Mouse (Mus musculus): Measurements from ENCODE around the gene Gfap.

The Gfap gene

DNA sequence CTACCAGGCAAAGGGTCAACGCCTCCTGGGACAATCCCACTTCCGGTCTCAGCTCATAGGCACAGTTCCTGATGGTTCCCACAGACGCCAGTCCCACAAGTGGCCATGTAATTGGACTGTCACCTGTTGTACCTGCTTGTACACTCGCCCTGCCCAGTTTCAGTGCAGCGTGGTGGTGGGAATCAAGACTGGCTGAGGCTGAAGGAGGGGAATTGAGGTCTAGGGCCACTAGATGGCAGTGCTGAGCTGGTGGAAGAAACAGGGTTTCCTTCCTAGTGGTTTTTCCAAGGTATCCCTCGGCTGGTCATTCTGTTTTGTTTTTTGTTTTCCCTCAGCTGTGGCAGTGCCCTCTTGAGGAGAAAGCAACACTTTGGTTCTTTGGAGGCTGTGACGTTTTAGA lies at the start of gene Gfap:
Gene Gfap, minus strand, starts transcription at position 150 of the 400 bp plus-strand sequence.
- peak in 1 of 2 experiments; percentile 85 for DNase-seq (ENCODE audit: low spot score in 2 of 2)

DNA sequence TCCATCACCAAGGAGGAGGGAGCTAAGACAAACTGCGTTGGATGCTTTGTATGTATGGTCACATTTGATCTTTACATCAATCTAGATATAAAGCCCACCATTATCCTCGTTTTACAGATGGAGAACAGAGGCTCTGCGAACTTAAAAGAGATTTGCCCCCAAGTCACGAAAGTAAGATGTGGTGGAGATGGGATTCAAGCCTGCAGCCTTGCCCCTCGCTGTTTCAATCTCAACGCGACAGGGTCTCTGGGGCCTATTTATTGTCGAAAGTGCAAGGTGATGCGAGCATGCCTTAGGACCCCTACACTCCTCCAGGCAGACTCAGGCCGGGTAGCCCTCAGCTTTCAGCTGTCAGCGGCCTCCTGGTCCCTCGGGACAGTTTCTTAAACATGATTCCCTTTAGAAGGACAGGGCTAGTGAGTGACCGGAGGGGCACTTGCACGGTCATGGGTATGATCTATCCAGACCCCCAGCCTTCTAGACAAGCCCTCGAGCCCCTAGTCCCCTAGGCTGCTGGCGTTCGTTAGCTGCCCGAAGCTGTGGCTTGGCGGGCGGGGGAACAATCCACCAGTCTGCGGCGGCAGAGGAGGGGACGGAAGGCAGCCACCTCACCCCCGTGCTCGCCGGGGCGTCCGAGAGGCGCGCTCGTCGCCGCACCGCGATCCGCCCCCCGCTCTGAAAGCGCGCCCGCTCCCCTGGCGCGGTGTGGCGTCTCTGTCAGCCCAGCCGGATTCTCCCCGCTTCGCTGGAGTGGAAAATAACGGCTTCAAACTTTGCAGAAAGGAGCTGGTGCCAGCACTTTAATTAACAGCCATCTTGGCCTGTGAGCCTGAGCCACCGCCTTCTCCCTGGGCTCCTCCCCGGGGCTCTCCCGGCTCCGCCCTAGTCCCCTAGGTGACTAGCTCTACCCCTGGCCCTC lies 47.6 kb upstream of the Gfap start:
- no peak for DNase-seq (ENCODE audit: low spot score in 2 of 2)

DNA sequence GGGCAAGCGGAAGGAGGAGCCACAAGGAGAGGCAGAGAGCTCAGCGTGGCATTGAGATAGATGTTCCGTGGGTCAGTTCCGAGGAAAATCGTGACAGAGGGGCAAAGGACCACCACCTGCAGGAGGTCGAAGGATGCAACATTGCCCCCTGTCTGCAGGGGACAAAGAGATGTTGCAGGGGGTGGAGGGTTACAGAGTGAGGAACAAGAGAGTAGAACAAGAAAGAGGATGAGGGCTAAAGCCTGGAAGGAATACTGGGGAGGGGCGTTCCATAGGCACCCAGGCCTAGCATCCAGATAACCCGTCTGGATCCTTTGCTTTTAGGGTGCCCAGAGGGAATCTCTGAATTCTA lies 46.3 kb upstream of the Gfap start:
- no peak for DNase-seq (ENCODE audit: low spot score in 2 of 2)

DNA sequence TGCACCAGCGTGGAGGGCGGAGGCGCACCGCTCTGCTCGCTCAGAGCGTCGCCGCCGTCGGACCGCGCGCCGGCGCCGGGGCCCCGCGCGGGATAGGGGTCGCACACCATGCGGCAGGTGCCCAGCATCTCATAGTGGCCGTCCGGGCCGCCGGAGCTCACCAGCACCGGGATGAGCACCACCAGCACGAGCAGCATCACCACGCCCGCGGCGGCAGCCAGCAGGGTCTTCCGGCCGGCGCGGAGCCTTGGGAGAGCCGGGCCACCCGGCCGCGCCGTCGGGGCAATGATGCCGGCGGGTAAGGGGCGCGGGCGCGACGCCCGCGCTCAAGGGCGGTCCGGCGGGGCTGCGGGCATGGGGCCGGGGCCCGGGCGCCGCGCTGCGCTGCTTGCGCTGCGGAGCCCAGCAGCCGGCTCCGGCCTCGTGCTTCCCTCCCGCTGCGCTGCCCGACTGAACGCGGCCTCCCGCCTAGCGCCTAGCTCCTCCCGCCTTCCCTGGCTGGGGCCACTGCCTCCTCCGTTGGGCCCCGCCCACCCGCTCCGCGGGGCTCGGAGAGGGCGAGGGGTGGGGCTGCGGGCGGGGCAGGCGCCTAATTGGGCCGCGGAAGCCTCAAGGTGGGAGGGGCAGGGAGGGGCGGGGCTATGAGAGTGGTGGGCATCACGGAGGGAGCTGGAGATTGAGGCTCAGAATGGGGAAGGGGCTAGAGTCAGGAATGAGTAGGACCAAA lies 45.7 kb upstream of the Gfap start, which contains the start of gene C1ql1:
Gene C1ql1, minus strand, starts transcription at position 424 of the 727 bp plus-strand sequence.
- DNase-seq (ENCODE audit: low spot score in 2 of 2): peak in 1 of 2 experiments; percentile 55

DNA sequence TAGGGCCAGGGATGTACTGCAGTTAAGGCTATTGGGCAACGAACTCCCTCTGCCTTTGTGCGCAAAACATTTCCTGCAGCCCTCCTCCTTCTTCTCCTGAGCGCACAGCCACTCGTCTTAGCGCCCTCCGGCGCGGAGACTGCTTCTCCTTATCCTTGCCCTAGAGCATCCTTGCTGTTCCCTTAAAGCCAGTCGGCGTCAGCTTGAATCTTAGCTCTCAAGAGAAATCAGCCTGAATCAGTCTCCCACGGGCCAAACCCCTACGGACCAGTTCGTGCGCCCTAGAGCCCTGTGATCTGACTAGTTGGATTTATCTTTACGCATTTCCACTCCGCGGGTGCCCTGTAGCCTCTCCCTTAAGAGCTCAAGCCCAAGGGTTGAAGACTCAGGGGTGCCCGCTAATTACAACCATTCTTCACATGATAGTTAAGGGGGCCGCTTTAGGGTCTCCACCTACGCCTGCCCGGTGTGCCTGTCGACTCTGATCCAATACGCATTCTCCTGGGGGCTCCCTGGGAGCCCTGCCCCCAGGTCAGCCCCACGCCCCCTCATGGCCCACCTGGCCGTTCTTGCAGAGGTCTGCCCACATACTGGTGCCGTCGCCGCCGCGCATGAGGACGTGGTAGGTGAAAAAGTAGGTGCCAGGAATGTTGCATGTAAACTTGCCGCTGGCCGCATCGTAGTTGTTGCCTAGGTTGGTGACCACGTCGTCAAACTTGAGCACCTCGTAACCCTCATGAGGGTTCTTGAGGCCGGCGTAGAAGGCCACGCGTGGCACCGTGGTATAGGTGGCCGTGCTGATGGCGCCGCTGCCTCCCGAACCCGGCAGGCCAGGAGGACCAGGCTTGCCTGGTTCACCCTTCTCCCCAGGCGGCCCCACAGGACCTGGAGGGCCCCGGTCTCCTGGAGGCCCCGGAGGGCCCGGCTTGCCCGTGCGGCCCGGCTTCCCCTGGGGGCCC lies 44.9 kb upstream of the Gfap start:
- no peak for DNase-seq (ENCODE audit: low spot score in 2 of 2)

DNA sequence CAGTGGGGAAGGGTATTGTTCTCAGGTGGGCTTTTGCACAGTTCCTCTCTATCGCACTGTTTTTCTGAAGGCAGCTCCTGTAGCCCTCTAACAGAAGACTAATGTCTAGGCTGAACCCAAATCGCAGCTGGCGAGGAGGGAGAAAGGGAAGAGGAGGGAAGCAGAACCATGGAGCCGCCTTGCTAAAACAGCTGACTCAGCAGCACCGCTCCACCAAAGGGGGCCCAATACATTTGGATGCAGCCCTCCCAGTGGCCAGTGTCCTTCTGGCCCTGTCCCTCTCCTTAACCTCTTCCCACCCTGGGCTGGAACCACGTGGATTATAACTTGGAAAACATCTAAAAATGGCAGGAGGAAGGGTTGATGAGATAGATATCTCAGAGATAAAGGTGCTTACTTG lies 40.5 kb upstream of the Gfap start:
- DNase-seq (ENCODE audit: low spot score in 2 of 2): no peak

DNA sequence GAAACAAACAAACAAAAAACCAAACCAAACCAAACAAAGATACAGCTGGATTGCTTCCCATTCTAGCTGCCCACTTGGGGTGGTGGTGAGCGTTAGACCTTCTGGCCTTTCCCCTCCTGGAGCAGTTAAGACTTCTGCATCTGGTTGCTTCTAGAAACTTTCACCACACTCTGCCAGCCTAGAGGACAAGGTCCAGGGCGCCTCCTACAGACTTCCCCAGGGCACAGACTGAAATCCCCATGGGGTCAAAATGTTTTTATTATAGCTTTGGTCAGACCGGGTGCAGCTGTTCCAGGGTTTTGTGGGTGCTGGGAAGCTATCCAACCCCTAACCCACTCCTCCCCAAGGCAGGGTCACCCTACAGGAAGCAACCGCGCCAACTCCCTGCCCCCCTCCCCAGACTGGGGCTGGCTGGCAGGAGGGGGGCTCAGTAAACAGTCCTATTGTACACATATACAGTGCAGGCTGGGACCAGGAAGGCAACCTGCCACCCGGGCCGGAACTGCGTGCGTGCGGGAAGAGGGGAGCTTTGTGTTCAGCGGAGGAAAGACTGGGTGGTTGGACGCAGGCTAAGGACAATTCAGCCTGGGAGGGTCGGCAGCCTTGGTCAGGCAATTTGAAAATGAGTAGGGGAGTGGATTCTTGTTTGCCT lies 38.4 kb upstream of the Gfap start:
- no peak for DNase-seq (ENCODE audit: low spot score in 2 of 2)

DNA sequence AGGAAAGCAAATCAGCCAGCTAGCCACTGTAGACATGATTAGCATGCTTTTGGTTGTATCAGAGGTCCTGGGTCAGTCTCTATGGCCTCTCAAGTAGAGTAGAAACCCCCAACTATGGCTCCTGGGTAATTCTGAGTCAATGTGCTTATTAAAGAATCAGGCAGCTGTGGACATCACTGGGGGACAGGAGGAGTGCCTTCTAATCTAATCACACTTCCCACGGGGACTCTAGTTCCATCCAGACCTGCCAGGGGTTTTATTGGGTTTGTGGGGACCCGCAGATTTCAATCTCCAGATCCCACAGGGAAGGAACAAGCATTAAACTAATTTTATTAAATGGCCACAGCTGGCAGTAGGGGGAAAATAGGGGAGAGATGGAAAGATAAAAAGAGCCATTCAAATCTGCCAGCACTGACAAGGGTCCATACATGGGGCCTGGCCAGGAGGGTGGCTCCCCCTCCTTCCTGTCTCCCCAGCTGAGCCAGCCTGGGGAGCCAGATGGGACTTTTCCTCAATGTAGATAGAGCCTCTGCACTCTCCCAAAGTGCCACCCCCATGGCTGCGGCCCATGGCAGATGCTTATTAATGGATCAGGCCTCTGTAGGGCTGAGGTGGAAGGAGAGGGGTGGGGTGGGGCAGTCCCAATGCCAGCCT lies 36.9 kb upstream of the Gfap start:
- DNase-seq (ENCODE audit: low spot score in 2 of 2): no peak

DNA sequence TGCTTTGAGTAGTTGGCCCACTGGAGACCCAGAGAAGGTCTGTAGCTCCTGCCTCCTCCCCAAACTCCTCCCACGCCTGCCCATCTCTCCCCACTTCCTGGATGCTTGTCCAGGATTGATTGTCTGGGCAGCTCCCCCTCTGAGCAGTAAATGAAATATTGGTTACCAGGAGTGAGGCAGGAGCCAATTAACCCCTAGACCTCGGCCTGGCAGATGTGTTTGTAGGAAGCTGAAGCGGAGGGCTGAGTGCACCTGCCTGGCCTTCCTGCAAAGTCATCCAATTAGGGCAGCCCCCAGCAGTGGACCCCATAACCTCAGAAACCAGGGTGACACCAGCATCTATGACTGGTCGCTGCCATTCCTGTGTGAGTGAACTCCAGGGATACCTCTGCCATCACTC lies 35.6 kb upstream of the Gfap start:
- DNase-seq (ENCODE audit: low spot score in 2 of 2): no peak

DNA sequence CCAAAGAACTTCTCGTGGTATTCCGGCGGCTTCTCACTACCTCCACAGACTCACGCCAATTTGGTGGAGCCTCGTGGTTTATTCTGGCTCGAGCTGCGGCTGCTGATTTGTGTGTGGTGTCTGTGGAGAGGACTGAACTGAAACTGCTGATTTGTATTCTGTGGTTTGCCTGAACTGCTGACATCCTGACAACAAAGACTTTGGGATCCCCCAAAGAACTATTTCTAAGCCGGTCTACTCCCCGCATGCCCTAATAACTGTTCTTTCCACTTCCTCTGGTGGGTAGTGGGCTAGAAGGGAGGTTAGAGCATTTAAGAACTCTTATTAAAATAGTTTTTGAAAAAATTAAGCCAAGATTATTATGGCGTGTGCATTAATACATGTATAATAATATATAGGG lies 30.0 kb upstream of the Gfap start:
- no peak for DNase-seq (ENCODE audit: low spot score in 2 of 2)

DNA sequence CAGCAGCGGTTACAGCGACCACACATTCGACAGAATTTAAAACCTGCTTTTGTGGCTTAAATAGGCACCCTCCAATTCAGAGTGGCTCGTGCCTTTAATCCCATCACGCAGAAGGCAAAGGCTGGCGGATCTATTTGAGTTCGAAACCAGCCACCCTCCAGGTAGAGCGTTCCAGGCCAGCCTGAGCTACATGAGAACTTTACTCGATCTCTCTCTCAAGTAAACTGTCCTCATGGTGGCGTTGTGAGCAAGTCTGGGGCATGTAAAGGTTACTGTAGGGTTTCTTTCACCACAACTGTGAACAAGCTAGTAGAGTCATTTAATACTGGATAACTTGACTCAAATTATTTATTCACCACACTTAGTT lies 24.6 kb upstream of the Gfap start:
- DNase-seq (ENCODE audit: low spot score in 2 of 2): no peak

DNA sequence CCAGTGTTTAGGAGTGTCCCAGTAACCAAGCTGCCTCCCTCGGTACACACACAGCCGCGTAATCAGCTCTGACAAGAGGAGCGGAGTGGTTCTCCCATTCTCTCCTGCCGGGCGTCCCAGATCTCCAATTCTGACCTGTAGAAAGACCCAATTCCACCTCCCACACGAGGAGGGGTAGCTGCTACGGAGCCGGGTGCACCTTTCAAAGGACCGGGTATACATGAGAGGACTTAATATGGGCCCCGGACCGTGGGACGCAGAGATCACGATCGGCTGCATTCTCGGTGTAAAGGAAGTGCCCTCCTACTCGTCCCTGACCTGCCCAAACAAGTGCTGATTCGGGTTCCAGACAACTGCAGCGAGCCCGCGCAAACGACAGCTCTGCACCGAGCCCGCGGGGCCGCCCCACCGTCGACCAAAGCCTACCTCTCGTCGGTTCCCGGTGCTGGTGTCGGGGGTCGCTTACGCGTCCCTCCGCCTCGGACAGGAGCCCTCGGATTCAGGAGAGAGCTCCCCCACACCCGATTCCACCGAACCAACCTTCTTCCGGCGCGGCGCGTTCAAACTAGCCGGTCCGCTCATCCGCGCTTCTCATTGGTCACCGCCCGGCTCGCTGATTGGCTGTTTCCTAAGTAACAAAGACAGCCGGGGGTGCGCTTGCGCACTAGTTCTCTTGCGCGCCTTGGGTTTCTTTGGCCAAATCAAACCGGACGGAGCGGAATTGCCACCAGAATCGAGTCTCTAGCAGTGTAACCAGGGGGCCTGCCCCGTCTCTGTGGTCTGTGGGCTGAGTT lies 24.0 kb upstream of the Gfap start, which contains the start of gene Kif18b:
Gene Kif18b, minus strand, starts transcription at position 568 of the 794 bp plus-strand sequence.
- peak; percentile 69 to 94 for DNase-seq (ENCODE audit: low spot score in 2 of 2)

DNA sequence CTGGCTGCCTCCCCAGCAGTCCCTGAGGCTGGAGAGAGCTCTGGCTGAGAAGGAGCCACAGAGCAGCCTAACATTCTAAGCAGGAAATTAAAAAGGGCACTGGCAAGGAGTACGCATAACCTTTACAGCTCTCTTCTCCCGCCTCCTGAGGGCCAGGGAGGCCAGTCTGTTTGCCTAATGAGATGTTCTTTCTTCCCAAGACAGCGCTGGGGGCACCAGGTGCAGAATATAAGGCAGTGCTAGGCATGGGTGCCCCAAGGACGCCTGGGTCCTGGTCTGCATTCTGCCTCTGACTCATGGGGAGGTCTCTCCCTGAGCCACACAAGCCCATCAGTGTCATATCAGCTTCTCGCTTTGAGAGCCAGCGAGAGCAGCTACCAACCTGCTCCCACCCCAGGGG lies 20.8 kb upstream of the Gfap start:
- no peak for DNase-seq (ENCODE audit: low spot score in 2 of 2)

DNA sequence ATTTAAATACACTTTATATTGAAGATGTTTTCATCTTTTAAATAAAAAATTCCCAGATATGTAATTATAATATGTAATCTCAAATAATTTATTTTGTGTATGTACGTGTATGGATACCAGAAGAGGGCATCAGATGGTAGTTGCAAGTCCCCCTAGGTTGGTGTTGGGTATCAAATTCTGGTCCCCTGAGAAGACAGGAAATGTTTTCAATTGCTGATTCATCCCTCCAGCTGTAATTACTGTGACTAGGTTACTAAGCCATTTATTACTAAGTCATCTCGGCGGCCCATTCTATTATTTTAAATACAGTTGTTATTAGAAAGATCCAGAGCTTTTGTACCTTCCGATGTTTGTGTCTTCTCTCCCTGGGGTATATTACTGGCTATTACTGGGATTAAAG lies 17.4 kb upstream of the Gfap start:
- DNase-seq (ENCODE audit: low spot score in 2 of 2): no peak

DNA sequence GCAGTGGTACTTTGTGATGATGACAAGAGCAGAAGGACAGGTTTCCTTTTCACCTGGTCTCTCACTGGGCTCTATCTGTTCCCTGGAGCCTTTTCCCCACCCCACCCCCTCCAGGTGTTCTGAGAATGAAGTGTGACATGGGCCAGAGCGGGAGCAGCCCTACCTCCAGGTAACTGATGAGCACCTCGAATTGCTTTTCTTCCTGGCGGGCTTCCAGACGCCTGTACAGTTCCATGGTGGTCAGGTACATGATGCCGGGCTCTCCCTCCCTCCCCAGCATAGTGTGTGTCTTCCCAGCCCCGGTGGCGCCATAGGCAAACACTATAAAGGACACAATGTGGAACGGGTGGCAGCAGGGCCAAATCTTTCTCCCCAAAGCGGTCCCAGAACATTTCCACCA lies 14.7 kb upstream of the Gfap start:
- DNase-seq (ENCODE audit: low spot score in 2 of 2): no peak

DNA sequence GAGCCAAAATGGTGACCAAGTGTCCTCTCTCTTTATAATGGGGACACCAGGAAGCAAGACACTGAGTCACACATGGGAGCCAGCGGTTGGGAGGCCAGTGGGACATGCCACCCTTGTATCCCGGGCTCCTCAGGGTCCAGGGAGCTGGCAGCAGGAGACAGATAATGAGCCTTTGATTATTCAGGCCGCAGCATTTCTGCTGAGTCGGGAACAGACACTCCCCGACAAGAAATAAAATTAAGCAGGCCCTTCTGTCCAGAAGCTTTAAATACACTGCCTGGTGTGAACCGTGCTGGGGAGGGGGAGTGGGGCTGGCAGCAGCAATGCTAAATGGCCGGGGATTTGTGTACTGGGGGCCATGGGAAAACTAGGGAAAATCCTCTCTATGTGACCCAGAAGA lies 10.7 kb upstream of the Gfap start:
- DNase-seq (ENCODE audit: low spot score in 2 of 2): no peak

DNA sequence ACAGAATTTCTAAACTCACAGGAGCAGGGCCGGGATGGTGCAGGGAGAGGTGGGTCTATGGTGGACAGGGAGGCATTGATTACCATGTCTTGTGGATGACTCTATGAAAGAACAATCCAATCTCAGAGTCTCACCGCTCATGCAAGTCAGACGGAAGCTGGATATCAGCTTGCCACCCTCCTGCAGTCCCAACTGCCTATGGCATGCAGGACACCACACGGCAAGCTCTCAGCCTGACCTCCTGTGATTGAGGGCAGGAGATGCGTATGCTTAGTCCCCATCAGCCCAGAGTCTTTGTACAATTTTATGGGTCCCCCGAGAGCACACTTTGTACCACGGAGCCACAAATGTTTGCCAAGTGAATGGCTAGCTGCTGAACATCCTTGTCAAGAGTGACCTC lies 2.9 kb upstream of the Gfap start:
- no peak for DNase-seq (ENCODE audit: low spot score in 2 of 2)

DNA sequence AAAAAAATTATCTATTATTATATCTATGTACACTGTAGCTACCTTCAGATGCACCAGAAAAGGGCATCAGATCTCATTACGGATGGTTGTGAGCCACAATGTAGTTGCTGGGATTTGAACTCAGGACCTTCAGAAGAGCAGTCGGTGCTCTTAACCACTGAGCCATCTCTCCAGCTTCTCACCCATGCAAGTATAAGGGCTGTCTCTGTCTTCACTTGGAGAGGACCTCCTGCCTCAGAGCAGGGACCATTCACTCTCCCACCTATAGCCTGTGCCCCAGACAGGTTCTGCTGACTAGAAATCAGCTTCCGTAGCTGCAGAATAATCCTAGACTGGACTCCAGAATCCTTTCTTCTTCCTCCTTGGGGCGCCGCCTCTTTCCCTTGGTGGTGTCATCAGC lies 1.4 kb upstream of the Gfap start:
- DNase-seq (ENCODE audit: low spot score in 2 of 2): no peak

DNA sequence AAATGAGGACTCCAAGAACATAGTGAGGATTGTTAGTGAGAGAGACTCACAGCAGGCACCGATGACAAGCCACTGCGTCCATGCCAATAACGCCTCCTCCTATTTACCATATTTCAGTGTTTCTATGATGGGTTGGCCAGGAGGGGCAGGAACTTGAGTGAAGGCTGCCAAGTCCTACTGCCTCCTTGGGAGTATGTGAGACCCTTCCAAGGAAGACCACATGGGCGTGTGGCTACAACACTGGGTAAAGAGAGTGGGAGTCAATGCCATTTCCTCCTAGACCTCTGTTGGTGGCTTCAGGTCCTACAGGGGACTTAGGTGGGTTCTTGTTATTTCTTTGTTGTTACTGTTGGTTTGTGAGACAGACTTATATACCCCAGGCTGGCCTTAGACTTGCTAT lies 487 bp upstream of the Gfap start:
- DNase-seq (ENCODE audit: low spot score in 2 of 2): no peak

DNA sequence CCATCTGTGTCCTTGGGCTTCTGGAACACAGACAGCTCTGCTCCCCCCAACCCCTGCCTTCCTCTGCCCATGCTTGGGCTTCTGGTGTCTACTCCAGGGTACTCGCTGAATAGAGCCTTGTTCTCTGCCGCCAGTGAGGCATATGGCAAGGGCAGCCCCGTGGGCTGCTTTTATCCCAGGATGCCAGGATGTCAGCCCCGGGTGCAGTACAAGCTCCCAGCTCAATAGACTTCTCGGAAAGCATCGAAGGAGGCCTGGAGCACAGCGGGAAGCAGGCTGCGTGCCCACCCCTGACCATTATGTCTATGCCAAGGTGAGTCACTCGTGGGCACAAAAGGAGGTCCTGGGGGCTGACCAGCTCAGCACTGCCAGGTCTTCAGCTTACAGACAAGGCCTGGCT lies 2.3 kb downstream of the Gfap start:
- DNase-seq (ENCODE audit: low spot score in 2 of 2): peak in 1 of 2 experiments; percentile 46

Data from left cerebral cortex, adult 9 months (tissue).